Mouse (Mus musculus) layer of hippocampus, postnatal 36 days (tissue): Measurements from ENCODE around the gene Cyp27b1. TPM values are rescaled to one million over a fixed set of nuclear protein-coding genes. Genes with fewer than 3 reads are reported as not detected.
"Not testable (repeated sequence)": the region's sequence is repeated elsewhere in the genome, so short reads cannot be mapped to it uniquely, and the experiment has no call there.

Experiments used
- DNase-seq, 2 experiments: peaks; one replicate each; pipeline ENCODE4 v3.0.0; 2022
- total RNA-seq, 2 experiments: library from RNA; stranded (reverse); gene quantifications; 2 replicates each; pipeline ENCODE4 v1.2.3; 2021

The Cyp27b1 gene
- total RNA-seq, 2 experiments from 2014 or later = 1.6 to 1.7 TPM

DNA sequence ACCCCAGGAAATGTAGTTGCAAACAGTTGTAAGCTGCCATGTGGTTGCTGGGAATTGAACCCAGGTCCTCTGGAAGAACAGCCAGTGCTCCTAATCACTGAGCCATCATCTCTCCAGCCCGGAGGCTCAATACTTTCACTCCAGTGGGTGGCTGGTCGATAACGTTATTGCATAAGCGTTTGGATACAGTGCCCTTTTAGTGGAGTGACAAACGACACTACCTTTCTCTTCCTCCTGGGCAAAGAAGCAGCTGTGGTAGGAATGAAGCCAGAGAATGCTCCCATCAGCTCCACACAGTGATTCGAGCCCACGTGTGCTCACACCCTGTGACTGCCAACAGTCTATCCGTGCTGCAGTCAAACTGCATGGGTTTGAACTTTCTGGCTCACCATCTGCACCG is 23.2 kb downstream of the Cyp27b1 start:
- no peak for DNase-seq

DNA sequence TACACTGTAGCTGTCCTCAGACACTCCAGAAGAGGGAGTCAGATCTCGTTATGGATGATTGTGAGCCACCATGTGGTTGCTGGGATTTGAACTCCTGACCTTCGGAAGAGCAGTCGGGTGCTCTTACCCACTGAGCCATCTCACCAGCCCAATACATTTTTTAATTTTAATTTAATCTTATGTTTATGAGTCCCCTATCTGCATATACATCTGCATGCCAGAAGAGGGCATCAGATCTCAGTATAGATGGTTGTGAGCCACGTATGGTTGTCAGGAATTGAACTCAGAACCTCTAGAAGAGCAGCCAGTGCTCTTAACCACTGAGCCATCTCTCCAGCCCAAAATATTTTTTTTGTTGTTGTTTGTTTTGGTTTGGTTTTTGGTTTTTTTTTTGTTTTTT is 24.2 kb downstream of the Cyp27b1 start:
- not testable (repeated sequence) for DNase-seq

DNA sequence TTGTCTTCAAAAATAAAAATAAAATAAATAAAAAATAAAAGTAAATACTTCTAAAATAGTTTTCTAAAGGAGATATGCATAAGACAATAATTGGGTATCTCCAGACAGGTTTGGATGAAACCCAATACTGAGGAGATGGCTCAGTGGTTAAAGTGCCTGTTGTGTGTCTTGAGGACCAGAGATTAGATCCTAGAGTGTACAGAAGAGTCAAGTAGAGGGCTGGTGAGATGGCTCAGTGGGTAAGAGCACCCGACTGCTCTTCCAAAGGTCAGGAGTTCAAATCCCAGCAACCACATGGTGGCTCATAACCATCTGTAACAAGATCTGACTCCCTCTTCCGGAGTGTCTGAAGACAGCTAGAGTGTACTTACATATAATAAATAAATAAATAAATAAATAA is 24.9 kb downstream of the Cyp27b1 start:
- DNase-seq = not testable (repeated sequence)

DNA sequence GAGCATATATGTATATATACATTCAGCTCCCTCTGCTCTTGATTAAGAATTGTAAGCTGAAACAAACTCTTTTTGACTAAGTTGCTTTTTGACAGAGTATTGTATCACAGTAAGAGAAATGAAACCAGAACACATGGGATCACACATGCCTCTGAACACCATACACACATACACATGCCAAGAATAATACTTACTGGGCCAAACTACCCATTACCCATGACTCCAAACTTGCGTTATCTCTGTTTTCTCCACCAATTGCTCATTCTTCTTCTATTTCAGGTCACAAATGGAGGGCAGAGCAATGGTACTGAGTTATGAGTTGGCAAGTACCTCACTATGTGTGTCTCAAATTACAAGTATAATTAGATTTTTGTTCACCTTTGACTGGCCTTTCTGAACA is 25.9 kb downstream of the Cyp27b1 start:
- no peak for DNase-seq

DNA sequence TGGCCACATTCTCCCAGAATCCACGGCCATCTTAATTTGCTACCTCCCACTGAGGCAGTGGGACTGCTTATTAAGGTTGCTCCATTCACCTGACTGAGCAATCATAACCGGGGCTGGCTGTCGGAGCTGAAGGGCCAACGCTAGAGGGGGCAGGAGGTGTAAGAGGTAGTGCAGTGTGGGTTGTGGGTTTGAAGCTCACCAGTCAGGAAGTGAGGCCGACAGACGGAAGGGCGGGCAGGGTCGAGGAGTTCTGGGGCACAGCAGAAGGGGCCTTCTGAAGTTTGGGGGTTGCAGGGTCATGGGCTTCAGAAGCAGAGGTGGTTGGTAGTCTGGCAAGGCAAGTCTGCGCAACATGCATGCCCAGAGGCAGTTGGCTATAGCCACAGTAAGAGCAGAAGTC is 27.0 kb downstream of the Cyp27b1 start, which contains the start of gene Agap2:
TSS of gene Agap2 (plus strand) at position 205 of the 400 bp plus-strand sequence.
- DNase-seq = no peak

DNA sequence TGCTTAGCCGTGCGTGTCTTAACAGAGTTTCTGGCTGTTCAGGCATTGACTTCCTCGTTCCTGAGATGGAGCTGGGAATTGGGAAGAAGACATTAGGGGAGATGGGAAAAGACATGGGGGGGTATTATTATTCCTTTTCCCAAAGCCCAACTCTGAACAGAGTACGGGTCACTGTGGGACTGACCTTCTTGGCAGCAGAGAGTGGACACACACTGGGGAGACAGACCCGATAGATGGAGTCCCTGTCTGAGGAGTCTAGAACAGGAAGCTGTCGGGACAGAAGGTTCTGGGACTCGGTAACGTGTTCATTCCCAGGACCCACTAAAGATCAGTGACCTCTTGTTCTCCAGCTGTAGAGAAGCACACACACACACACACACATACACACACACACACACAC is 27.6 kb downstream of the Cyp27b1 start:
- DNase-seq = no peak

DNA sequence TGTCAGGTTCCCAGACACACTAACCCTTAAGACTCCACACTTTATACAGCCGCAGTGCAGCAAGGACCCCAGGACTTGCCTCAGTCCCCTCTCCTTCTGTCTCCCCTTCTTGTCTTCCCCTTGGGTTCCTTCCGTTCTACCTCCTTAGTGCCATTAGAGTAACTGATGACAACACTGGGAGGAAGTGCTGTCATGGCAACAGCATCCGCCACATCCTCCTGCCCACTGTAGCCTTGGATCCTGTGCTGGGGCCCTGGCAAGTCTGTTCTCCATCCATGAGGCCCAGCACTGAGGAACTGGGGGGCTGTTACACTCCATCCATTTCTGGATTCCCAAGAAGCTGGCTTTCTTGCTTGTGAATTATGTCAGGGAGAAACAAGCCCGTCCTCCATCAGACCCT is 28.0 kb downstream of the Cyp27b1 start:
- no peak for DNase-seq

DNA sequence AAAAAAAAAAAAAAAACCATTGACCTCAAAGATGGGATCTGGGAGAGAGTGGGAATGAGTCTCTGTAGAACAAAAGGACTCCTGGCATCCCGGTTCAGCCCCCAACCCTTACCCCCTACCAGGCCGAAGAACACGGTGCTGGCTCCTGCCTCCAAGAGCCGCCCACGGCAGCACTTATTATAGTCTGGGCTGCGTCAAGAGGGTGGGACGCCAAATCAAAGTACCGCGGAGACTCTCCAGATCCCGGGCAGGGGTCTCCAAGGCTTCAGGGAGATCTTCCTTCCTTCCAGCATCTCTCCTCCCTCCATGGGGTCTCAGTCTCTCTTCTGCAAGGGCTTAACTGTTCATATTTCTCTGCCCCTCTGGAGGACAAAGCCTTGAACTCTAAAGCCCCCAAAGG is 29.5 kb downstream of the Cyp27b1 start:
- DNase-seq = no peak

DNA sequence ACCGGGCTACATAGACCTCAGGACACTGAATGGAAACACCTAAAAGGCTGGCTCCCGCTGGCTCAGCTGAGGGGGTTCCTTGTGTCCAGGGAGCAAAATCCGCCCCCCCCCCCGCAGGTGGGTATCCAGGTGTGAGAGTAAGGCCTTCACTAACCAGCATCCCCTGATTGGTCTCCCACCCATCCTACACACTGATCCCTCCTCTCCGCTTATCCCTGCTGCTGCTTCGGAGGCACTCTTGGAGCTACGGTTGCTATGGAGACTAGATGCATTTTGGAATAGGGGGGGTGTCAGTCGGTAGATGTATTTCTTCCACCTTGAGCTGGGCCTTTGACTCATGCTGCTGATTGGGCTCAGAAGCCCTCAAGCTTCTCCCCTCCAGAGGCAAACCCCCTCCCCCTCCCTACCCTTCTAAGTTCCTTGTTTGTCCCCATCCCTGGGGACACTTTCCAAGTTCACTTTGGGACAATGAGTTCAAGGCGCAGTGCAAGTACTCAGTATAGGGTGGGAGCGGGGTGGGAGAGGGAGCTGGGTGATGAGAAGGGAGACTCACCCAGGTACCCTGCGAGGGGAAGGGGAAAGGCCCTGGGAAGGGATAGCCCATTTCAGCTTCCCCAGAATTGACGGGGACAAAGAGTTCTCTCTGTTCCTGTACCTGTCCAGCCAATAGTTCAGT is 30.1 kb downstream of the Cyp27b1 start:
- DNase-seq = no peak

DNA sequence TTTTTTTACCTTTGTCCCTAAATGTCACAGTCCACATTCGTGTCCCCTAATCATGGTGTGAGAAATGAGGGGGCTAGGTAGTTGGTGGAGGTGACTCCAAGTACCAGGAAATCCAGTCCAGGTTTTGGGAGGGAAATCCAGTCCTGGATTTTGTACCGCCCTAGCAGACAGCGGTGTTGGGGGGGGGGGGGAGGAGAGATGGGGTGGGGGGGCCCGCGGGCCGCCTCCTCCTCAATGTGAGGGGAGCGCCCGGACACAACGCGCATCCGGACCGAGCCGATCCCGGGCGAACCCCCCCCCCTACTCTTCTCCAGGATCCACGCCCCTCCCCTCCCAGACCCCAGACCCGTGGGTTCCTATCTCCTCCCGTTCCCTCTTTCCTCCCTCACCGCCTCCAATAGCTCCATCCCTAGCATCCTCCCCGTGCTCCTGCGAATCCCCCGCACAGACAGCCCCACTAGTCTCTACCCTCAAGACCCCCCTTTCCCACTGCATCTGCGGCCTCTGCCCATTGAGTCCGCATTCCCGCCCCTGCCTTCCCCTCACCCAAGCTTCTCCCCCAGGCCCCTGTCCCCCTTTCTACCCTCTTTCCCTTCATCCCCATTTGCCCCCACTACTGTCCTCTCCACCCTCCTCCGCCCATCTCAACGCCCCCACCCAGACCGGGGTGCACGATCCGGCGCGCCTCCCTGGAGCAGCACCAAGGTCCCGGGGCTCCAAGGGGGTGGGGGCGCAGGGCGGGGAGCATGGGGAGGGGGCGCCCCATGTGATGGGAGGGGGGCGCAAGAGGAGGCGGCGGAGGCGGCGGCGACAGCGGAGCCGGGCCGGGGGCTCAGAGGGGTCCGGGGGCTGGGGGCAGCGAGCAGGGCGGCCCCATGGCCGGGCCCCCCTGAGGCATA is 30.9 kb downstream of the Cyp27b1 start:
- no peak for DNase-seq

DNA sequence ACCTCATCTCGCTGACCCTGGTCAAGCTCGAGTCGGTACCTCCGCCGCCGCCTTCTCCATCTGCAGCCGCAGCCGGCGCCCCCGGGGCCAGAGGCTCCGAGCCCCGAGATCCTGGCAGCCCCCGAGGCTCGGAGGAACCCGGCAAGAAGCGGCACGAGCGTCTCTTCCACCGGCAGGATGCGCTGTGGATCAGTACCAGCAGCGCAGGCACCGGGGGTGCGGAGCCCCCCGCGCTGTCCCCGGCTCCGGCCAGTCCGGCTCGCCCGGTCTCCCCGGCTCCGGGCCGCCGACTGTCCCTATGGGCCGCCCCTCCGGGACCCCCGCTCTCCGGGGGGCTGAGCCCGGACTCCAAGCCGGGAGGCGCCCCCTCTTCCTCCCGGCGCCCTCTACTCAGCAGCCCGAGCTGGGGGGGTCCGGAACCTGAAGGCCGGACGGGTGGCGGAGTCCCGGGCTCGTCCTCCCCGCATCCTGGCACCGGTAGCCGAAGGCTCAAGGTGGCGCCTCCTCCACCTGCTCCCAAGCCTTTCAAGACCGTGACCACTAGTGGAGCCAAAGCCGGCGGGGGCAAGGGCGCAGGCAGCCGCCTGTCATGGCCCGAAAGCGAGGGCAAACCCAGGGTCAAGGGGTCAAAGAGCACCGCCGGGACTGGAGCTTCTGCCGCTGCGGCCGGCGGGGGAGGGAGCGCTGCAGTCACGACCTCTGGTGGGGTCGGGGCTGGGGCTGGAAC is 31.8 kb downstream of the Cyp27b1 start:
- no peak for DNase-seq

DNA sequence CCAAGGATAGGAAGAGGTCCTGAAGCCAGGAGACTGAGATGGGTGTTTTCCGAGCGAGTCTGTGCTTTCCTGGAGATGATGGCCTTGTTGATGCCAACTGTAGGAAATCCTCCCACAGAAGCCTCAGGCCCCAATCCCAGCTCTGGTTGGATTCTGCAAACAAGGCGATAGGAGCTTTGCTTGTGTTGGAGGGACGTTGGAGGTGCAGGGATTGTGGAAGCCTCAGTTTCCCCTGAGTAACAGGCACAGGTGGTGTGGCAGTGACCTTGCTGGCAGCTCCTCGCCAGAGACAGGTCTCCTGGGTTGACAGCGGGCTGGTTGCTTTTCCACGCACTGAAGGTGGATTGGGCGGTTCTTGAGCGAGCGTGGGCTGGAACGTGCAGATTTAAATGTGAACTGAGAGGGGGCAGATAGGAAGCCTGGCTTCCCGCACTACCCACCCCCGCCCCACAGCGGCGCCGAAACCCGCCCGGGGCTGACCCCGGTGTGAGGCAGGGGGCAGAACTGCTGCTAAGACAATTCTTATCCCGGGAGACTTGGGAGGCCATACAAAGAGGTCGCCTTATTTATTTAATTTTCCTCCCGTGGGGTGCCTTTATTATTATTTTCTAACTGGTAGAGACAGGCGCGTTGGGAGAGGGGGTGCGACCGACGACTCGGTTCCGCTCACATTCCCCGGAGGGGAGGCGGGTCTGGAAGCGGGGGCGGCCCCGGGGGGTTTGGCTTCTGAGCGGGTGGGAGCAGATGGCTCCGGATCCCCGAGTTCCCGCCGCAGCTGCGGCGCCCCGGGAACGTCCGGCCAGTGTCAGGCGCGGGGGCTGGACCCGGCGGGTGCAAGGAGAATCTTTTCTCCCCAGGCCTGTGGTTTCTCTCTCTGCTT is 33.1 kb downstream of the Cyp27b1 start:
- DNase-seq = peak in 1 of 2 experiments; percentile 71

DNA sequence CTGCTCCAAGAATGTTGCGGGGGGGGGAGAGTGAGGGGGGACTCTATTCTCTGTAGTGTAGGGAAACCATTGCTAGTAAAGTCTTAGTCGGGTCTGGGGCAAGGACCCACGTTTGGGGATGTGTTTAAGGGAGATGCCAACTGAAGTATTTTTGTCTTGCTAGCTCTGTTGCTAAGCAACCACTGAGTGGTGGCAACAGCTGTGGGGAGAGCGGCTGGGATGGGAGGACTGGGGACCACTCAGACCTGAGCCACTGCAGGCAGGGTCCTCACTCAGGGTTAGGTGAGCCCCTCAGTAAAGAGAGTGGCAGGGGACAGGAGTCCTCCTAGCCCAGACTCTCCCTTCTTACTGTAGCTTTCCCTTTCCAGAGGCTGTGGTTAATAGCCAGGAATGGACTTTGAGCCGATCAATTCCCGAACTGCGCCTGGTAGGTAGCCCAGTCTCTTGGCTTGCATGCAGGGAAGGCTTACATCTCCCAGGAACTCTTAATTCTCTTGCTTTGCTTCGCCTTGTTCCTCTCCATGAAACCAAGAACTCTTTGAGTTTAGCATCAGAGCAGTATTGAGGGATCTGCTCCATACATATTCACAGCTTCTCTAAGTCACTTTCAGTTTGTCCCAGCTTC is 34.1 kb downstream of the Cyp27b1 start:
- no peak for DNase-seq

DNA sequence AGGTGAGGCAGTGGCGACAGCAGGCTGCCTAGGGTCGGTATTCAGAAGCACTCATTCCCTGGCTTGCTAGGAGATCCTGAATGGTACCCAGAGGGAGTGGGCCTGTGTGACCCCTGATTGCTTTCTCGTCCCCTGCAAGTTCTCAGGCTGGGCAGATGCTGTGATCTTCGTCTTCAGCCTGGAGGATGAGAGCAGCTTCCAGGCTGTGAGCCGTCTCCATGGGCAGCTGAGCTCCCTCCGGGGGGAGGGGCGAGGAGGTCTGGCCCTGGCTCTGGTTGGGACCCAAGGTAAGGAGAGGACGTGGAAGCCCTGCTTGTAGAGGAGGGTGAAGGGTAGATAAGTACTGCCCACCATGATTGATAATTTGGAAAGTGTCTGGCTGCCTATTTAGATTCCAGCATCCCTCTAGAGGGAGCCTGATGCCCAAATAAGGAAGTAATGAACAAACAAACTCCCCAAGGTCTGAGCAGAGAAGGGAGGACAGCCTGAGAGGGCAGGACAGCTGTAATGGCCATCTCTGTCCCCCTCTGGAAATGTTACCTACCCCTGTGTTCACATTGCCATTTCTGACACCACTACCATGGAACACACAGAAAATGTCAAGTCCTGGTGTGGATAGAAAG is 35.4 kb downstream of the Cyp27b1 start:
- no peak for DNase-seq

DNA sequence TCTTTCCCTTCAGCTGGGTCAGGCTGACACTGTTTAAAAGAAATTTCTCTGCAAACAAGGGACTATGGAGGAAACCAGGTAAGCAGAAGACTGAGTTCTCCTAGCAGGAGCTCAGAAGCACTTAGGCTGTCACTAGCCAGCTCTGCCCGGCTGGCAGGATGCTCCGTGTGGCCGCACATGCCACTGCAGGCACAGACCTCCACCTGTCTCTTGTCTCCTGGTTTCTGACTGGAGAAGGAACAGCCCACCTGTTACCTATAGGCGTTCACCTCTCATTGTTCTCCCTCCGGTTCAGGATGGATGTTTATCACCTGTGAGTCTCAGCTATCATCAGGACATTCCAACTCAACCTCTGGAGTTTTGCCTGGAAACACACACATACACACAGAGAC is 35.9 kb downstream of the Cyp27b1 start:
- no peak for DNase-seq

DNA sequence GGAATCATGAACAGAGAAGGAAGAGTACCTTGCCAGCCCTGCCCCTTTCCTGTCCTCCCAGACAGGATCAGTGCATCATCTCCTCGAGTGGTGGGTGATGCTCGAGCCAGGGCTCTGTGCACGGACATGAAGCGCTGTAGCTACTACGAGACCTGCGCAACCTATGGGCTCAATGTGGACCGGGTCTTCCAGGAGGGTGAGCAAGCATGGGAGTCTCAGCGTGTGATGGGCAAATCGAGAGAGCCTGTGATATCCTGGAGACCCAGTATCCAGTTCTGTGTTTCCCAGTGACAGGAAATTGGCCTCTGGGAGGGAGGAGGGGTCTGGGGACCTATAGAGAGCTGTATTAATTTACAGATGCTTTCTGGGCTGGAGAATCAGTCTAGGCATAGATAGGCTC is 37.0 kb downstream of the Cyp27b1 start:
- DNase-seq = no peak

DNA sequence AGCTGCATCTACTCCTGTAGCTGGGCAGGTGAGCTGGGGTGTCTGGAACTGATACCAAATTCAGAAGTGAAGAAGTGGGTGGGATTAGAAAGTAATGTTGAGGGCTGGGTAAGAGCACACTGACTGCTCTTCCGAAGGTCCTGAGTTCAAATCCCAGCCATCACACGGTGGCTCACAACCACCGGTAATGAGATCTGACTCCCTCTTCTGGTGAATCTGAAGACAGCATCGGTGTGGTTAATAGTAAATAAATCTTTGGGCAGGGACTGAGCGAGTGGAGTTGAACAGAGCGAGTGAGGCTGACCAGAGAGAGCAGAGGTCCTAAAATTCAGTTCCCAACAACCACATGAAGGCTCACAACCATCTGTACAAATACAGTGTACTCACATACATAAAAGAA is 37.6 kb downstream of the Cyp27b1 start:
- no peak for DNase-seq

DNA sequence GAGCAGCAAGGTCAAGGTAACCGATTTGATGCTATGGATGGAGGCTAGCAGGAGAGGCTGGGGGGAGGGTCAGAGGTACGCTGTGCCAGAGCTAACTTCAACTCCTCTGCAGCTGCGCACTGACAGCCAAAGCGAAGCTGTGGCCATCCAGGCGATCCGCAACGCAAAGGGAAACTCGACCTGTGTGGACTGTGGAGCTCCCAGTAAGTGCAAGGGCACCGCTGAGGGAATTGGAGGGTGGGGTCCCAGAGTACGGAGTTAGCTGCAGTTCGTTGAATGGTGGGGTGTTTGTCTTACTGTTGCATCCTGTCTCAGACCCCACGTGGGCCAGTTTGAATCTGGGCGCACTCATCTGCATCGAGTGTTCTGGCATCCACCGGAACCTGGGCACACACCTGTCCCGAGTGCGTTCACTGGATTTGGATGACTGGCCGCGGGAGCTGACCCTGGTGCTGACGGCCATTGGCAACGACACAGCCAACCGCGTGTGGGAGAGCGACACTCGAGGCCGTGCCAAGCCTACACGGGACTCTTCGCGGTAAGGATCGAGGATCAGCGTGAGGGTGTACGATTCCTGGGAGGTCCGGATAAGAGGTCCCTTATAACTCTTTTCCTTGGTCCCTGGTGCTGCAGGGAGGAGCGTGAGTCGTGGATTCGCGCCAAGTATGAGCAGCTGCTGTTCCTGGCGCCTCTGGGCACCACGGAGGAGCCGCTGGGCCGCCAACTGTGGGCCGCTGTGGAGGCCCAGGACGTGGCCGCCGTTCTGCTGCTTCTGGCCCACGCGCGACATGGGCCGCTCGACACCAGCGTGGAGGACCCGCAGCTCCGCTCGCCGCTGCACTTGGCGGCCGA is 42.7 kb downstream of the Cyp27b1 start:
- DNase-seq = no peak

DNA sequence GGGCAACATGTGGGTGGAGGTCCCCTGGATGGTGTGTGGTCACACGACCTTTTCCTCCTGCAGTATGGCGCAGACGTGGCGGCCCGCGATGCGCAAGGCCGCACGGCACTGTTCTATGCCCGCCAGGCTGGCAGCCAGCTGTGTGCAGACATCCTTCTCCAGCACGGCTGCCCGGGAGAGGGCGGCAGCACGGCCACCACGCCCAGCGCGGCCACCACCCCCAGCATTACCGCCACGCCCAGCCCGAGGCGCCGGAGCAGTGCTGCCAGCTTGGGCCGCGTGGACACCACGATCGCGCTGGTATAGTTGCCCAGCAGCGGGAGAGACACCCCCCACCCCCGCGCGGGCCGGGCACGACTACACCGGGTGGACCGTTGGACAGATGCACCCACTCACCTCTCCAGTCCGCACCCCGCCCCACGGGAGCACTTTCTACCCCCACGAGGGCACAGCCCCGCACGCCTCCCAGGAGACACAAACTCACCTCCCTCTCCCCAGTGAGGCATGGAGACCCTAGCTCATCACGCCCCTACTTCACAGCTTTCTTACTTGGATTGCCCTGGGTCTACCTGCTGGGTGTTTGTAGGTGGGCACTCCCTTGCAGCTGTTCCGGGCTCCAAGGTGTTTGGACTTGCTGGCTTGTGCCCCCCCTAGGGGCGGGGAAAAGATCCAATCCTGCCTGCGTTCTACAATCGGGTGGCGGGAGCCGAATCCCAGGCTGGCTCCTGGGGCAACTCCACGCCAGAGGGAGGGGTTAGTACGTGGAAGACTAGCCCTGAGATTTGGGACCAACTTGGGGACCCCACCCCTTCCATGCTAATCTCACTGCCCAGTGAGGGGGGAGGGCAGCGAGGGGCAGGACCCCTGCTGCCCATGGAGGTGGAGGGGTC is 43.7 kb downstream of the Cyp27b1 start:
- no peak for DNase-seq
